Mouse (Mus musculus) kidney, adult 18-20 months (tissue): ENCODE data around the gene Abca8b.
"Not testable (repeated sequence)": the region's sequence is repeated elsewhere in the genome, so short reads cannot be mapped to it uniquely, and the experiment has no call there.

ENCODE experiments used
- DNase-seq: peaks from one replicate; pipeline ENCODE4 v3.0.0; 2021

Abca8b gene

GRCm38 (mm10) chr11:109913156-109913555, 82.5 kb downstream of the Abca8b start:
- DNase-seq = not testable (repeated sequence)

- DNase-seq = not testable (repeated sequence)
Measured at GRCm38 (mm10) chr11:109912118-109912517, 83.5 kb downstream of the Abca8b start.

GRCm38 (mm10) chr11:109909801-109910200, 85.8 kb downstream of the Abca8b start:
- no peak for DNase-seq

- no peak for DNase-seq
Measured at GRCm38 (mm10) chr11:109908207-109909031, 87.2 kb downstream of the Abca8b start.

GRCm38 (mm10) chr11:109907508-109907907, 88.1 kb downstream of the Abca8b start:
- no peak for DNase-seq

GRCm38 (mm10) chr11:109902616-109903598, 92.7 kb downstream of the Abca8b start:
- DNase-seq = no peak

- no peak for DNase-seq
Measured at GRCm38 (mm10) chr11:109900491-109901241, 95.0 kb downstream of the Abca8b start.

- DNase-seq = no peak
Measured at GRCm38 (mm10) chr11:109898791-109899467, 96.7 kb downstream of the Abca8b start.

- DNase-seq = no peak
Measured at GRCm38 (mm10) chr11:109895952-109896530, 99.6 kb downstream of the Abca8b start.

GRCm38 (mm10) chr11:109895496-109895895, 100.1 kb downstream of the Abca8b start:
- no peak for DNase-seq

GRCm38 (mm10) chr11:109893894-109894804, 101.5 kb downstream of the Abca8b start:
- DNase-seq = no peak

GRCm38 (mm10) chr11:109891989-109892386, 103.7 kb downstream of the Abca8b start:
- no peak for DNase-seq

GRCm38 (mm10) chr11:109891371-109891988, 104.2 kb downstream of the Abca8b start:
- DNase-seq = no peak

GRCm38 (mm10) chr11:109889595-109889994, 106.0 kb downstream of the Abca8b start:
- no peak for DNase-seq

- DNase-seq = no peak
Measured at GRCm38 (mm10) chr11:109886757-109887156, 108.9 kb downstream of the Abca8b start.

- no peak for DNase-seq
Measured at GRCm38 (mm10) chr11:109885521-109885920, 110.1 kb downstream of the Abca8b start.

- DNase-seq = no peak
Measured at GRCm38 (mm10) chr11:109884801-109885200, 110.8 kb downstream of the Abca8b start.

- DNase-seq = no peak
Measured at GRCm38 (mm10) chr11:109884126-109884525, 111.5 kb downstream of the Abca8b start.
